Comparison of ENCODE assay signal across 23 mouse cellular contexts in the genomic region with DNA sequence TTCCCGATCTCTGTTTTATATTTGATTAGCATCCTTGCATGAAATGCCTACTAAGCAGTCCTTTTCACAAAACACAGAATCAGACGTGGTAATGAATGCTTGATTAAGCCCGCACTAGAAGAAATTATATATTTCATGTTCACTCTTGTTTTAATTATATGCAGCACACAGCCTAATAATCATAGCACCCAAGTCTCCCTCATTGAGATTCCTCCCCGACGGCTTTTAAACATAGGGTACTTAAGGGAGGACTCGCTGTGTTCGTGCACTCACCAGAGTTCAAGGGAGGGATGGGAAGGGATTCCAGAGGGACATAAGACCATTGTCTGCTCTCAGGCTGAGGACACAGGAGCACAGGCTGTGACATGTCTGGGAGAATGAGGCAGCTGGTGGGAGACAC.
DNase-seq lines count a peak whose midpoint lies in the region; ATAC-seq and TF ChIP-seq lines count a peak whose summit lies in the region.
"Had no signal": no experiment of that assay in that cellular context is flagged by ENCODE, and none has a peak within 500 bp of the region (broad histone marks: within the 10 kb centered on the region; RNA-seq: fewer than 3 reads in every experiment).

No protein-coding gene starts in this region.

- no peak overlapping the region for H3K9ac ChIP-seq in forebrain, embryonic 11.5 days (ENCODE audit: low read length)
- H3K9ac ChIP-seq in hindbrain, embryonic 12.5 days, result no peak overlapping the region
- H3K9ac ChIP-seq in hindbrain, embryonic 11.5 days (ENCODE audit: low read depth, low read length), result no peak overlapping the region
- H3K9ac ChIP-seq in forebrain, postnatal 0 days, result no peak overlapping the region
- no peak overlapping the region for H3K9ac ChIP-seq in intestine, postnatal 0 days (ENCODE audit: low read depth, low read length)
- H3K9ac ChIP-seq: embryonic facial prominence, embryonic 13.5 days; heart, embryonic 13.5 days; intestine, embryonic 15.5 days had no signal

- no peaks in the 10 kb centered on the region for H3K9me3 ChIP-seq in forebrain, embryonic 11.5 days (ENCODE audit: control insufficient read depth, low read length)
- H3K9me3 ChIP-seq in forebrain, embryonic 10.5 days, result no peaks in the 10 kb centered on the region
- H3K9me3 ChIP-seq in hindbrain, embryonic 12.5 days (replicated peaks), result no peaks in the 10 kb centered on the region
- no peaks in the 10 kb centered on the region for H3K9me3 ChIP-seq in hindbrain, embryonic 11.5 days (ENCODE audit: control insufficient read depth, low read length)
- no peaks in the 10 kb centered on the region for H3K9me3 ChIP-seq in forebrain, postnatal 0 days (ENCODE audit: low read length)
- H3K9me3 ChIP-seq in intestine, postnatal 0 days (ENCODE audit: control insufficient read depth), result no peaks in the 10 kb centered on the region
- H3K9me3 ChIP-seq: embryonic facial prominence, embryonic 13.5 days; heart, embryonic 13.5 days; intestine, embryonic 15.5 days had no signal

- no peak overlapping the region for H3K4me2 ChIP-seq in forebrain, embryonic 11.5 days (ENCODE audit: low read depth, low read length, severe bottlenecking)
- H3K4me2 ChIP-seq in hindbrain, embryonic 12.5 days (replicated peaks), result no peak overlapping the region
- no peak overlapping the region for H3K4me2 ChIP-seq in hindbrain, embryonic 11.5 days (replicated peaks; ENCODE audit: low read depth, low read length)
- no peak overlapping the region for H3K4me2 ChIP-seq in forebrain, postnatal 0 days (ENCODE audit: low read depth)
- no peak overlapping the region for H3K4me2 ChIP-seq in intestine, postnatal 0 days (replicated peaks; ENCODE audit: low read depth)
- H3K4me2 ChIP-seq: embryonic facial prominence, embryonic 13.5 days; heart, embryonic 13.5 days; intestine, embryonic 15.5 days had no signal

- no peak for DNase-seq in forebrain, embryonic 11.5 days (ENCODE audit: low spot score)
- DNase-seq in forebrain, embryonic 10.5 days (ENCODE audit: extremely low spot score, low spot score), result no peak
- no peak for DNase-seq in hindbrain, embryonic 11.5 days (ENCODE audit: low spot score)
- DNase-seq in testis, postnatal 10 days (ENCODE audit: low spot score), result peak; percentile 27
- DNase-seq in testis, postnatal 14 days (ENCODE audit: low spot score), result no peak
- DNase-seq in forebrain, postnatal 0 days, result no peak
- DNase-seq: adrenal gland, adult 8-10 months; adrenal gland, postnatal 36 days; B cell, adult 2 months; cerebellum, adult 11-12 months; cerebellum, adult 9-11 months; cerebellum, postnatal 36 days; gastrocnemius, postnatal 10 days; heart, adult 2 months; heart, postnatal 4 days; kidney, adult 2 months had no signal

- H3K27ac ChIP-seq in forebrain, embryonic 11.5 days (ENCODE audit: low read depth, low read length), result no peak overlapping the region
- H3K27ac ChIP-seq in forebrain, embryonic 10.5 days, result no peak overlapping the region
- H3K27ac ChIP-seq in hindbrain, embryonic 12.5 days, result 0 out of 2 replicates have a peak overlapping the region, but pooled peaks have one; percentile 1
- no peak overlapping the region for H3K27ac ChIP-seq in hindbrain, embryonic 11.5 days (ENCODE audit: low read depth, low read length)
- H3K27ac ChIP-seq in forebrain, postnatal 0 days (ENCODE audit: low read depth, low read length), result peak overlapping the region; percentile 64
- no peak overlapping the region for H3K27ac ChIP-seq in intestine, postnatal 0 days (ENCODE audit: low read depth, low read length)
- H3K27ac ChIP-seq: embryonic facial prominence, embryonic 13.5 days; heart, adult 2 months; heart, embryonic 13.5 days; intestine, embryonic 15.5 days had no signal

- no peak for TF ChIP-seq CTCF in forebrain, postnatal 0 days (IDR thresholded peaks at IDR 0.05; ENCODE audit: low read depth)
- TF ChIP-seq CTCF in intestine, postnatal 0 days (IDR thresholded peaks at IDR 0.05; ENCODE audit: low read depth), result no peak

- 0 out of 2 replicates have a peak, but pooled peaks have one; percentile 18 for ATAC-seq in forebrain, embryonic 11.5 days (replicated peaks; ENCODE audit: low FRiP score)
- 0 out of 2 replicates have a peak, but pooled peaks have one; percentile 21 for ATAC-seq in hindbrain, embryonic 12.5 days (ENCODE audit: low FRiP score)
- ATAC-seq in hindbrain, embryonic 11.5 days (ENCODE audit: low FRiP score), result no peak
- peak; percentile 63; the same call in 1 of the 2 replicates for ATAC-seq in forebrain, postnatal 0 days
- no peak for ATAC-seq in intestine, postnatal 0 days
- ATAC-seq: CD4-positive, CD25-positive, alpha-beta regulatory T cell, adult 4 months; intestine, embryonic 15.5 days had no signal

- peaks cover 3% of the 10 kb centered on the region for H3K4me1 ChIP-seq in forebrain, embryonic 11.5 days (replicated peaks; ENCODE audit: control insufficient read depth, insufficient read depth, low read length)
- H3K4me1 ChIP-seq in forebrain, embryonic 10.5 days, result peaks cover 46% of the 10 kb centered on the region
- H3K4me1 ChIP-seq in hindbrain, embryonic 12.5 days, result peaks cover 16% of the 10 kb centered on the region
- no peaks in the 10 kb centered on the region for H3K4me1 ChIP-seq in hindbrain, embryonic 11.5 days (replicated peaks; ENCODE audit: control insufficient read depth, insufficient read depth, low read length)
- peaks cover 6% of the 10 kb centered on the region; the same call in 1 of the 2 replicates for H3K4me1 ChIP-seq in forebrain, postnatal 0 days (ENCODE audit: insufficient read depth)
- peaks cover 6% of the 10 kb centered on the region; the same call in 1 of the 2 replicates for H3K4me1 ChIP-seq in intestine, postnatal 0 days (replicated peaks; ENCODE audit: control insufficient read depth, insufficient read depth, low read length)

- 80% methylated on average over 7 of the region's 7 CpGs for WGBS in forebrain, embryonic 11.5 days
- WGBS in forebrain, embryonic 10.5 days, result 91% methylated on average over 7 of the region's 7 CpGs
- 73% methylated on average over 7 of the region's 7 CpGs for WGBS in hindbrain, embryonic 12.5 days
- 78% methylated on average over 7 of the region's 7 CpGs for WGBS in hindbrain, embryonic 11.5 days
- 56% methylated on average over 7 of the region's 7 CpGs for WGBS in forebrain, postnatal 0 days
- 84% methylated on average over 7 of the region's 7 CpGs for WGBS in intestine, postnatal 0 days

- H3K27me3 ChIP-seq in forebrain, embryonic 11.5 days (ENCODE audit: control insufficient read depth, insufficient read depth, low read length), result no peaks in the 10 kb centered on the region
- no peaks in the 10 kb centered on the region for H3K27me3 ChIP-seq in forebrain, embryonic 10.5 days (ENCODE audit: poor library complexity, severe bottlenecking)
- H3K27me3 ChIP-seq in hindbrain, embryonic 12.5 days, result no peaks in the 10 kb centered on the region
- H3K27me3 ChIP-seq in hindbrain, embryonic 11.5 days (ENCODE audit: control insufficient read depth, insufficient read depth, low read length), result no peaks in the 10 kb centered on the region
- H3K27me3 ChIP-seq in forebrain, postnatal 0 days (ENCODE audit: insufficient read depth, low read length), result no peaks in the 10 kb centered on the region
- no peaks in the 10 kb centered on the region for H3K27me3 ChIP-seq in intestine, postnatal 0 days (replicated peaks; ENCODE audit: control insufficient read depth, insufficient read depth, low read length)
- H3K27me3 ChIP-seq: embryonic facial prominence, embryonic 13.5 days; heart, embryonic 13.5 days; intestine, embryonic 15.5 days had no signal

- no peaks in the 10 kb centered on the region for H3K36me3 ChIP-seq in forebrain, embryonic 11.5 days (ENCODE audit: control insufficient read depth, insufficient read depth, low read length)
- H3K36me3 ChIP-seq in forebrain, embryonic 10.5 days (replicated peaks), result no peaks in the 10 kb centered on the region
- no peaks in the 10 kb centered on the region for H3K36me3 ChIP-seq in hindbrain, embryonic 12.5 days
- H3K36me3 ChIP-seq in hindbrain, embryonic 11.5 days (ENCODE audit: control insufficient read depth, insufficient read depth, low read length), result no peaks in the 10 kb centered on the region
- H3K36me3 ChIP-seq in forebrain, postnatal 0 days (ENCODE audit: insufficient read depth), result peaks cover 16% of the 10 kb centered on the region; the same call in 1 of the 2 replicates
- no peaks in the 10 kb centered on the region for H3K36me3 ChIP-seq in intestine, postnatal 0 days (ENCODE audit: control insufficient read depth, insufficient read depth)
- H3K36me3 ChIP-seq: embryonic facial prominence, embryonic 13.5 days; G1E; heart, embryonic 13.5 days; intestine, embryonic 15.5 days had no signal

- H3K4me3 ChIP-seq in forebrain, embryonic 11.5 days (ENCODE audit: low read depth, low read length), result no peak overlapping the region
- H3K4me3 ChIP-seq in forebrain, embryonic 10.5 days, result no peak overlapping the region
- H3K4me3 ChIP-seq in hindbrain, embryonic 12.5 days, result no peak overlapping the region
- no peak overlapping the region for H3K4me3 ChIP-seq in hindbrain, embryonic 11.5 days (ENCODE audit: low read depth, low read length)
- no peak overlapping the region for H3K4me3 ChIP-seq in forebrain, postnatal 0 days (ENCODE audit: low read depth, low read length)
- no peak overlapping the region for H3K4me3 ChIP-seq in intestine, postnatal 0 days (ENCODE audit: low read depth, low read length)
- H3K4me3 ChIP-seq: embryonic facial prominence, embryonic 13.5 days; heart, adult 2 months; heart, embryonic 13.5 days; intestine, embryonic 15.5 days had no signal

Comparison
In these comparisons a context has a peak if more than half of its experiments do, and no peak if none do; other contexts are left out.
1. ATAC-seq: peak in forebrain, embryonic 11.5 days (single experiment), hindbrain, embryonic 12.5 days (single experiment) and forebrain, postnatal 0 days (single experiment); none in hindbrain, embryonic 11.5 days (single experiment) and intestine, postnatal 0 days (single experiment).
2. H3K27ac ChIP-seq: peak in hindbrain, embryonic 12.5 days (single experiment) and forebrain, postnatal 0 days (single experiment); none in forebrain, embryonic 11.5 days (single experiment), forebrain, embryonic 10.5 days (single experiment), hindbrain, embryonic 11.5 days (single experiment) and intestine, postnatal 0 days (single experiment).